Mouse (Mus musculus): ENCODE measurements around the gene Ddx54.

DNA sequence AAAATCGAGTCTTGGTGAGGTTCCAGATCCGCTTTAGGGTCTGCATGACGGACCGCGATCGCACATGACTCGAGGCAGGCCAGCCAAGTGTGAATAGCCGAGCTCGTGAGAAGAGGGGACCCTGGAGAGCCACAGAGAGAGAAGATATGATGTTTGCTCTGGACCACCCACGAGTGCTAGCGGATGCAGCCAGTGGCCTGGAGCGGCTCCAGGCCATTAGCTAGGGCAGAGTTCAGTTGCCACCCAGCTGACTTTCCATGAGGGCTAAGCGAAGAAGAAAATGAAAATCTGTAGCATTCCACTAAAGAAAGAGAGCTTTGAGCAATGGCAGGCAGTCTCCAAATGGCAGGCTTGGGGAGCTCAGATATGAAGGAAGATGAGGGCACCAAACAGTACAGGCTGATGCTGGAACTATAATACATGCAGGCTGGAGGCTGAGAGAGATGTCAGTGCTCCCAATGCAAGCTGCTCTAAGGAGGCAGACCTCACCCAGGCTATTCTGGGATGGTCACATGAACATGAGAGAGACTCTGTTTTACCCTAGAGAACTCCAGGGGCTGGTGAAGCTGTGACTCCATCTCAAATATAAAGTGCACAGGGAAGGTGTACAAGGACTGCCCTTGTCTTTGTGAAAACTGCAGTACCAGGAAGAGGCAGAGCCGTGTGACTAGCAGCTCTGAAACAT is 41.3 kb upstream of the Ddx54 start:
- TF ChIP-seq CTCF (IDR thresholded peaks at IDR 0.05; ENCODE audit: control insufficient read depth, insufficient read depth, low read length) (no peak), POLR2A (IDR thresholded peaks at IDR 0.05; ENCODE audit: borderline replicate concordance, control insufficient read depth, low read depth, low read length) (0 out of 2 replicates have a peak, but pooled peaks have one; percentile 12)

Data from bone marrow, adult 2 months (tissue).